In genomic region chr12:51594030-51594470, GRCm38 (mm10) we compare ENCODE assay signal across 8 mouse cellular contexts. TPM values are rescaled to one million over a fixed set of nuclear protein-coding genes. Genes with fewer than 3 reads are reported as not detected.
A peak's percentile ranks its signal among the peaks of the same experiment; 100 is the strongest.
DNase-seq lines count a peak whose midpoint lies in the region; ATAC-seq lines count a peak whose summit lies in the region.

No protein-coding gene starts in this region.

- H3K9me3 ChIP-seq in kidney, embryonic 16.5 days (ENCODE audit: low read length): 0 out of 2 replicates have a peak, but pooled peaks cover 4% of the 10 kb centered on the region
- H3K9me3 ChIP-seq in hindbrain, embryonic 16.5 days (ENCODE audit: control insufficient read depth, low read length): 0 out of 2 replicates have a peak, but pooled peaks cover 3% of the 10 kb centered on the region
- H3K9me3 ChIP-seq in midbrain, embryonic 15.5 days: no peaks in the 10 kb centered on the region

- peaks cover 19% of the 10 kb centered on the region for H3K4me1 ChIP-seq in kidney, embryonic 16.5 days (ENCODE audit: insufficient read depth, low read length)
- peaks cover 7% of the 10 kb centered on the region for H3K4me1 ChIP-seq in hindbrain, embryonic 16.5 days (ENCODE audit: control insufficient read depth, insufficient read depth, low read depth, low read length)
- H3K4me1 ChIP-seq in midbrain, embryonic 15.5 days: peaks cover 14% of the 10 kb centered on the region

- DNase-seq in kidney, postnatal 25 days: no peak
- DNase-seq in embryo, embryonic 11 days: peak; percentile 42
- DNase-seq in cerebellum, adult 11 months: no peak
- no peak for DNase-seq in right cerebral cortex, postnatal 4 days
- no peak for DNase-seq in layer of hippocampus, postnatal 10 days (ENCODE audit: low spot score in 2 of 2)

- peak overlapping the region; percentile 62; the same call in 1 of the 2 replicates for H3K9ac ChIP-seq in kidney, embryonic 16.5 days (replicated peaks; ENCODE audit: low read length)
- H3K9ac ChIP-seq in hindbrain, embryonic 16.5 days (ENCODE audit: low read depth, low read length): peak overlapping the region; percentile 81
- H3K9ac ChIP-seq in midbrain, embryonic 15.5 days: peak overlapping the region; percentile 70

- peaks cover 49% of the 10 kb centered on the region for H3K27me3 ChIP-seq in kidney, embryonic 16.5 days (ENCODE audit: insufficient read depth, low read length)
- H3K27me3 ChIP-seq in hindbrain, embryonic 16.5 days (replicated peaks; ENCODE audit: control insufficient read depth, insufficient read depth, low read length): peaks cover 6% of the 10 kb centered on the region
- peaks cover 24% of the 10 kb centered on the region for H3K27me3 ChIP-seq in midbrain, embryonic 15.5 days (replicated peaks)

- H3K36me3 ChIP-seq in kidney, embryonic 16.5 days (ENCODE audit: insufficient read depth, low read length): no peaks in the 10 kb centered on the region
- H3K36me3 ChIP-seq in hindbrain, embryonic 16.5 days (ENCODE audit: control insufficient read depth, insufficient read depth, low read length): no peaks in the 10 kb centered on the region
- H3K36me3 ChIP-seq in midbrain, embryonic 15.5 days (replicated peaks): no peaks in the 10 kb centered on the region

- peak overlapping the region; percentile 67 for H3K4me3 ChIP-seq in kidney, embryonic 16.5 days (ENCODE audit: low read length)
- H3K4me3 ChIP-seq in hindbrain, embryonic 16.5 days (ENCODE audit: low read length): peak overlapping the region; percentile 63
- peak overlapping the region; percentile 87 for H3K4me3 ChIP-seq in midbrain, embryonic 15.5 days

- H3K27ac ChIP-seq in kidney, embryonic 16.5 days (ENCODE audit: low read length): no peak overlapping the region
- no peak overlapping the region for H3K27ac ChIP-seq in hindbrain, embryonic 16.5 days (ENCODE audit: low read depth, low read length)
- no peak overlapping the region for H3K27ac ChIP-seq in midbrain, embryonic 15.5 days

- WGBS in kidney, embryonic 16.5 days: 2% methylated on average over 18 of the region's 18 CpGs
- 3% methylated on average over 18 of the region's 18 CpGs for WGBS in hindbrain, embryonic 16.5 days
- 2% methylated on average over 18 of the region's 18 CpGs for WGBS in midbrain, embryonic 15.5 days

- peak overlapping the region; percentile 99 for H3K4me2 ChIP-seq in kidney, embryonic 16.5 days (replicated peaks; ENCODE audit: low read depth, low read length)
- peak overlapping the region; percentile 98 for H3K4me2 ChIP-seq in hindbrain, embryonic 16.5 days (ENCODE audit: low read length)
- H3K4me2 ChIP-seq in midbrain, embryonic 15.5 days: peak overlapping the region; percentile 94

- ATAC-seq in kidney, embryonic 16.5 days (ENCODE audit: low FRiP score, low TSS enrichment): no peak
- peak; percentile 14; the same call in 1 of the 2 replicates for ATAC-seq in hindbrain, embryonic 16.5 days
- no peak; the same call in 1 of the 2 replicates for ATAC-seq in midbrain, embryonic 15.5 days (replicated peaks)

RNA-seq across cellular contexts. Expression of gene Coch, which starts 0.9 kb away (rescaled TPM):
- 1.6 TPM in 2 replicates for polyA plus RNA-seq in kidney, embryonic 16.5 days (2015; fragmentation: Nextera tagmentation; extraction: Ambion mirVana)
- polyA plus RNA-seq in hindbrain, embryonic 16.5 days (2015; fragmentation: Nextera tagmentation; extraction: Ambion mirVana): 26.5 and 29.6 TPM in 2 replicates
- polyA plus RNA-seq in midbrain, embryonic 15.5 days (2015; fragmentation: Nextera tagmentation; extraction: Ambion mirVana): 15.6 and 18.6 TPM in 2 replicates
- 10 to 100 TPM; 18.3 to 21.1 TPM for total RNA-seq in layer of hippocampus, postnatal 10 days (2021)
